Mouse (Mus musculus) liver, embryonic 14.5 days (tissue): ENCODE measurements around the gene Il1r1. TPM values are rescaled to one million over a fixed set of nuclear protein-coding genes. Genes with fewer than 3 reads are reported as not detected.

ENCODE experiments used
- ATAC-seq: fragments of 200-750 bp; cut with Nextera tagmentation; 2 replicates; pipeline ENCODE4 v1.8.0; 2017; ENCODE audit warnings: moderate number of reproducible peaks, mild to moderate bottlenecking, moderate library complexity; ENCODE audit not compliant: insufficient read depth
- DNase-seq, 3 experiments: peaks; one replicate each; pipeline ENCODE4 v3.0.0-alpha.2; 2012 to 2013; ENCODE audit warnings: low read depth in 3 of 3, low spot score in 3 of 3
- H3K27ac ChIP-seq: fragments of 300-500 bp; sonication (generic); 2 replicates; pipeline ENCODE4 v1.5.1; 2014; ENCODE audit warnings: moderate library complexity, mild to moderate bottlenecking, control low read depth, inconsistent platforms
- H3K27me3 ChIP-seq: fragments of 300-500 bp; sonication (generic); 2 replicates; pipeline ENCODE4 v1.6.1; 2014; ENCODE audit warnings: mild to moderate bottlenecking, low read length, moderate library complexity; ENCODE audit not compliant: control insufficient read depth, insufficient read depth
- H3K36me3 ChIP-seq: fragments of 300-500 bp; sonication (generic); replicated peaks from 2 replicates; pipeline ENCODE4 v1.6.1; 2014; ENCODE audit warnings: low read depth; ENCODE audit not compliant: control insufficient read depth, insufficient read depth
- H3K4me1 ChIP-seq, 2 experiments: fragments of 200-500 bp in 1 of 2; fragments of 300-500 bp in 1 of 2; sonication (generic) in 1 of 2; replicated peaks; 2 replicates each; pipeline ENCODE4 v1.6.1; 2012 to 2014; ENCODE audit warnings: antibody characterized with exemption in 1 of 2, inconsistent platforms in 1 of 2, low read length in 1 of 2; ENCODE audit not compliant: control insufficient read depth in 2 of 2, insufficient read depth in 2 of 2
- H3K4me2 ChIP-seq: fragments of 300-500 bp; sonication (generic); 2 replicates; pipeline ENCODE4 v1.6.1; 2014; ENCODE audit warnings: low read depth, mild to moderate bottlenecking, control low read depth, moderate library complexity
- H3K4me3 ChIP-seq, 2 experiments: fragments of 200-500 bp in 1 of 2; fragments of 300-500 bp in 1 of 2; sonication (generic) in 1 of 2; 2 replicates each; pipeline ENCODE4 v1.5.1; 2012 to 2014; ENCODE audit warnings: low read depth in 2 of 2, low read length in 2 of 2, mild to moderate bottlenecking in 2 of 2, control low read depth in 1 of 2, inconsistent platforms in 1 of 2, moderate library complexity in 1 of 2; ENCODE audit not compliant: insufficient read depth in 1 of 2
- H3K9ac ChIP-seq: fragments of 300-500 bp; sonication (generic); replicated peaks from 2 replicates; pipeline ENCODE4 v1.6.1; 2014; ENCODE audit warnings: mild to moderate bottlenecking, control low read depth, moderate library complexity
- H3K9me3 ChIP-seq: fragments of 300-500 bp; sonication (generic); 2 replicates; pipeline ENCODE4 v1.6.1; 2016; ENCODE audit warnings: low read length, mixed read lengths; ENCODE audit not compliant: control insufficient read depth
- CTCF ChIP-seq: IDR thresholded peaks from 2 replicates; pipeline ENCODE4 v1.5.1; 2016; ENCODE audit warnings: antibody characterized with exemption, low read depth, control low read depth
- EP300 ChIP-seq: IDR thresholded peaks from 2 replicates; pipeline ENCODE4 v1.6.1; 2016; ENCODE audit warnings: antibody characterized with exemption, low read depth
- WGBS: fragments of 180-500 bp; shearing (Covaris S2); extraction: QIAGEN DNeasy Blood & Tissue Kit; methylation state at CpG from one replicate; pipeline ENCODE4 v1.1.7; 2014; ENCODE audit not compliant: insufficient replicate concordance; 5-methylcytosine and 5-hydroxymethylcytosine counted together
- polyA plus RNA-seq, 2 experiments: library from polyadenylated mRNA; depleted of rRNA in 1 of 2; stranded (reverse) in 1 of 2; unstranded in 1 of 2; fragments of >200 nt; fragmentation: Nextera tagmentation in 1 of 2; extraction: Ambion mirVana in 1 of 2; gene quantifications; 2 replicates each; pipeline versions ENCODE4 v1.2.1 to v1.2.3; 2012 to 2014

Il1r1 gene
- polyA plus RNA-seq, 2 experiments = 2.9 to 9.9 TPM

DNA sequence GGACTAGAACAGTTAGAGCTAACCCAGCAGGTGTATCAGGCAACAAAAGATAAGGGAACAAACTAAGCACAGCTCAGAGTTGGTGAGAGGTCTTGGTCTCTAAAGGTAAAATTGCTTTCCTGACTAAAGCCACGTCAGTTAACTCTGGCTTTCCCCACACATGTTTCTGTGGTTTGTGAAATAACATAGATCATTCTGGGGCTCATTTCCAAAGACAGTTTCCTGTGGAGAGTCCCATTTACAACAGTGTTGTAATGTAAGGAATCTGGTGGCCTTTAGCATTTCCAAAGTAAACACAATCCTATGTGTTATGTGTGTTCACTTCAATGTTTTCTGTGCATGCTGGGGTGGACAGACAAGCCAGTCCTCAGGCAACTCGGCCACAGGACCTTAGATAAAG, 134.9 kb downstream of the Il1r1 start:
- Histone ChIP-seq H3K27ac (no peak overlapping the region), H3K4me1 (peaks cover 3 to 14% of the 10 kb centered on the region in 2 experiments; a peak in 2 of 4 replicates), H3K4me2 (no peak overlapping the region), H3K9ac (no peak overlapping the region), H3K4me3 (no peak overlapping the region), H3K9me3 (no peaks in the 10 kb centered on the region), H3K36me3 (no peaks in the 10 kb centered on the region), H3K27me3 (no peaks in the 10 kb centered on the region)
- no peak for TF ChIP-seq EP300
- no peak for TF ChIP-seq CTCF
- ATAC-seq = no peak
- no peak for DNase-seq
- WGBS = 19% methylated on average over 2 of the region's 2 CpGs

DNA sequence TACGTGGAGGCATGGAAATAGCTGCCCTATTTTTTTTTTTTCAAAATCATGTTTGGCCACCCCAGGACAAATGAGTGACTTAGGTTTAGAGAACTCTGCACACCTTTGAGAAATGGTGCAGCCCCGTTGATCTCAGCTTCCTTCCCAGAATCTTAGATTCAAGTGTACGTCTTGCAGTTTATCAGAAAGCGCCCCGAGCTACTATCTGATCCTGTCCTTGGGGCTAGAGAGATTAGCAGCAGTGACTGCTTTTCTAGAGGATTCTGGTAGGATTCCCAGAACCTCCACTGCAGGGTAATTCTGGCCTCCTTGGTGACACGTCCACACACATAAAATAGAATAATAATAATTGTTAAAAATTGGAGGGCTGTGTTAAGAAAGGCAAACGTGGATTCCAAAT, 136.1 kb downstream of the Il1r1 start:
- Histone ChIP-seq H3K4me1 (peaks cover 3 to 14% of the 10 kb centered on the region in 2 experiments; a peak in 2 of 4 replicates), H3K36me3 (no peaks in the 10 kb centered on the region), H3K9ac (no peak overlapping the region), H3K27me3 (no peaks in the 10 kb centered on the region), H3K4me2 (no peak overlapping the region), H3K4me3 (no peak overlapping the region), H3K9me3 (no peaks in the 10 kb centered on the region), H3K27ac (no peak overlapping the region)
- TF ChIP-seq CTCF (no peak), EP300 (no peak)
- ATAC-seq (no peak), DNase-seq (peak in 1 of 3 experiments; percentile 20)
- 35% methylated on average over 7 of the region's 7 CpGs for WGBS

DNA sequence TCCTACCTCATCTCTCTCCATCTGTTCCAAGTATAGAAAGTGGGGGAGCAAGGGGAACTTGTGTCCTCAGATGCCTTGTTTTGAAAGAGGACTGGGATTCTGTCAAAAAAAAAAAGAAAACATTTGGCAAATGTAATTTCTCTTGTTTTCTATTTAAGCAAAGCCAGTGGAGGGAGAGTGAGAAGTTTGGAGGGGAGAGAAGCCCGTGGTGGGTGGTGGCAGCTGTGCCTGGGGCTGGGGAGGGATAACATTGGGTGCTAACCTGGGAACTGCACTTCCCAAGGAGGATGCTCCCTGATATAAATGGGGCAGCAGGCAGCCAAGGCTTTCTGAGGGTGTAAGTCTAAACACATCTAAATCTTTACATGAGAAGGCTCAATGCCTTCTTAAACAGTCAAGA, 136.7 kb downstream of the Il1r1 start:
- H3K27ac ChIP-seq = no peak overlapping the region
- no peak overlapping the region for H3K4me2 ChIP-seq
- no peak overlapping the region for H3K4me3 ChIP-seq
- H3K4me1 ChIP-seq = peaks cover 3 to 14% of the 10 kb centered on the region in 2 experiments; a peak in 2 of 4 replicates
- H3K9ac ChIP-seq = no peak overlapping the region
- H3K36me3 ChIP-seq = no peaks in the 10 kb centered on the region
- DNase-seq (no peak), ATAC-seq (no peak)
- no peaks in the 10 kb centered on the region for H3K27me3 ChIP-seq
- TF ChIP-seq CTCF (no peak), EP300 (no peak)
- no peaks in the 10 kb centered on the region for H3K9me3 ChIP-seq
- 36% methylated on average over 1 of the region's 1 CpGs for WGBS

DNA sequence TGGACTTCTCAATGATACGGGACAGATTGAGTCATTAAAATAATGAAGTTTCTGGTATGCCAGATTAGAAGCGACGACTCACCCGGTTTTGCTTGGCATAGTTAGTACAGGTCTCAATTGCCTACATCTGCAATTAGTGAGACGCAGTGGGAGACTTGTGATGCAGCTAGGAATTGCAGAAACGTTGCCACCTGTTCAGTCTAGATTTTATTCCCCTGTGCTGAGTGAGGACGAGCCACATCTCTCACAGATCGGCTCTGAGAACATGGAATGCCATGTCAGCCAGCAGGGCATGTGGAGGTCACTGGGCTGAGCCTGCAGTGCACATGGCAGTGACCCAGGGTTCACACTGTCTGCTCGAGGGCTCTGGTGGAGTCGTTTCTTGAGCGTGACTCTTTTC, 137.9 kb downstream of the Il1r1 start:
- Histone ChIP-seq H3K27me3 (no peaks in the 10 kb centered on the region), H3K4me2 (no peak overlapping the region)
- WGBS = 67% methylated on average over 11 of the region's 11 CpGs

More for the DNA sequence above, 137.9 kb downstream of the Il1r1 start:
- H3K9me3 ChIP-seq = no peaks in the 10 kb centered on the region
- DNase-seq (no peak), ATAC-seq (no peak)
- H3K9ac ChIP-seq = no peak overlapping the region
- H3K4me3 ChIP-seq = no peak overlapping the region
- no peak overlapping the region for H3K27ac ChIP-seq
- no peak for TF ChIP-seq EP300
- TF ChIP-seq CTCF = no peak
- H3K36me3 ChIP-seq = no peaks in the 10 kb centered on the region
- H3K4me1 ChIP-seq = peaks cover 3 to 14% of the 10 kb centered on the region in 2 experiments; a peak in 2 of 4 replicates

Other genes starting within 250 kb of the Il1r1 start
- gene Il1r2, start 151.0 kb upstream of the Il1r1 start, polyA plus RNA-seq (2012; rRNA removed) = 0.14 and 0.19 TPM in 2 replicates
- gene Il1r2, start 151.0 kb upstream of the Il1r1 start, polyA plus RNA-seq (2014; fragmentation: Nextera tagmentation; extraction: Ambion mirVana) = 0.86 and 1.2 TPM in 2 replicates
- gene Il1rl2, start 99.5 kb downstream of the Il1r1 start, polyA plus RNA-seq (2012; rRNA removed) = 0.80 and 0.91 TPM in 2 replicates
- 0.52 and 0.91 TPM in 2 replicates for gene Il1rl2, start 99.5 kb downstream of the Il1r1 start, polyA plus RNA-seq (2014; fragmentation: Nextera tagmentation; extraction: Ambion mirVana)
- gene Il1rl1, start 204.5 kb downstream of the Il1r1 start, polyA plus RNA-seq (2012; rRNA removed) = 2.9 and 3.8 TPM in 2 replicates
- gene Il1rl1, start 204.5 kb downstream of the Il1r1 start, polyA plus RNA-seq (2014; fragmentation: Nextera tagmentation; extraction: Ambion mirVana) = 2.7 and 3.0 TPM in 2 replicates
- gene Il18r1, start 240.5 kb downstream of the Il1r1 start, polyA plus RNA-seq (2012; rRNA removed) = 0.05 and 0.07 TPM in 2 replicates
- 0.04 TPM in 1 of 2 replicates, not detected in the other for gene Il18r1, start 240.5 kb downstream of the Il1r1 start, polyA plus RNA-seq (2014; fragmentation: Nextera tagmentation; extraction: Ambion mirVana)